Comparison of ENCODE assay signal across 12 mouse cellular contexts in genomic region chr2:93220447-93220846, GRCm38 (mm10). TPM values are rescaled to one million over a fixed set of nuclear protein-coding genes. Genes with fewer than 3 reads are reported as not detected.
DNase-seq lines count a peak whose midpoint lies in the region; ATAC-seq and TF ChIP-seq lines count a peak whose summit lies in the region.
"Had no signal": no experiment of that assay in that cellular context is flagged by ENCODE, and none has a peak within 500 bp of the region (broad histone marks: within the 10 kb centered on the region; RNA-seq: fewer than 3 reads in every experiment).

No protein-coding gene starts in this region.

- no peak overlapping the region for H3K4me3 ChIP-seq in heart, embryonic 10.5 days
- H3K4me3 ChIP-seq in lung, embryonic 14.5 days (ENCODE audit: low read depth, low read length), result no peak overlapping the region
- no peak overlapping the region for H3K4me3 ChIP-seq in embryonic fibroblast, embryonic 13.5 days (ENCODE audit: insufficient read depth, low read length)
- H3K4me3 ChIP-seq: limb, embryonic 15.5 days; myocyte had no signal

- peaks cover 32% of the 10 kb centered on the region for H3K36me3 ChIP-seq in heart, embryonic 10.5 days
- H3K36me3 ChIP-seq in lung, embryonic 14.5 days (ENCODE audit: insufficient read depth), result 0 out of 2 replicates have a peak, but pooled peaks cover 5% of the 10 kb centered on the region
- H3K36me3 ChIP-seq: G1E; limb, embryonic 15.5 days had no signal

- no peak overlapping the region for H3K9ac ChIP-seq in lung, embryonic 14.5 days
- H3K9ac ChIP-seq: limb, embryonic 15.5 days had no signal

- H3K27ac ChIP-seq in heart, embryonic 10.5 days, result peak overlapping the region; percentile 12; the same call in 1 of the 2 replicates
- H3K27ac ChIP-seq in lung, embryonic 14.5 days (ENCODE audit: low read depth), result no peak overlapping the region
- H3K27ac ChIP-seq in embryonic fibroblast, embryonic 13.5 days (ENCODE audit: insufficient read depth, low read length), result no peak overlapping the region
- H3K27ac ChIP-seq: limb, embryonic 15.5 days had no signal

- peak; percentile 48 for TF ChIP-seq CTCF in lung, embryonic 14.5 days (IDR thresholded peaks at IDR 0.05; ENCODE audit: low read depth)
- peak; percentile 37; the same call in 1 of the 2 replicates for TF ChIP-seq CTCF in embryonic fibroblast, embryonic 13.5 days (IDR thresholded peaks at IDR 0.05; ENCODE audit: borderline replicate concordance, insufficient read depth, low read length)

- WGBS in heart, embryonic 10.5 days, result 65% methylated on average over 5 of the region's 5 CpGs
- WGBS in lung, embryonic 14.5 days, result 64% methylated on average over 5 of the region's 5 CpGs

- no peak overlapping the region for H3K4me2 ChIP-seq in lung, embryonic 14.5 days
- H3K4me2 ChIP-seq: limb, embryonic 15.5 days had no signal

- no peaks in the 10 kb centered on the region for H3K27me3 ChIP-seq in heart, embryonic 10.5 days (ENCODE audit: insufficient read depth, poor library complexity, severe bottlenecking)
- no peaks in the 10 kb centered on the region for H3K27me3 ChIP-seq in lung, embryonic 14.5 days (ENCODE audit: insufficient read depth, low read length)

- ATAC-seq in lung, embryonic 14.5 days (ENCODE audit: insufficient read depth), result no peak

- TF ChIP-seq POLR2A in embryonic fibroblast, embryonic 13.5 days (IDR thresholded peaks at IDR 0.05; ENCODE audit: low read depth, low read length), result no peak

- DNase-seq in heart, embryonic 10.5 days (ENCODE audit: low spot score), result no peak
- DNase-seq in heart, postnatal 4 days, result no peak
- DNase-seq in lung, embryonic 14.5 days, result peak; percentile 31
- DNase-seq in lung, postnatal 36 days, result no peak
- peak; percentile 25 for DNase-seq in ZHBTc4 (ENCODE audit: low read depth, low spot score)
- DNase-seq in natural killer cell, adult 2 months (ENCODE audit: low spot score in 2 of 2), result no peak
- DNase-seq: gastrocnemius, postnatal 14 days; right cerebral cortex, postnatal 25 days had no signal

- H3K9me3 ChIP-seq in heart, embryonic 10.5 days, result no peaks in the 10 kb centered on the region
- H3K9me3 ChIP-seq in lung, embryonic 14.5 days (ENCODE audit: low read depth, low read length), result no peaks in the 10 kb centered on the region
- H3K9me3 ChIP-seq: G1E; limb, embryonic 15.5 days had no signal

- peaks cover 35% of the 10 kb centered on the region for H3K4me1 ChIP-seq in heart, embryonic 10.5 days
- peaks cover 12% of the 10 kb centered on the region for H3K4me1 ChIP-seq in lung, embryonic 14.5 days (ENCODE audit: insufficient read depth)
- 0 out of 2 replicates have a peak, but pooled peaks cover 6% of the 10 kb centered on the region for H3K4me1 ChIP-seq in embryonic fibroblast, embryonic 13.5 days (ENCODE audit: control insufficient read depth, insufficient read depth, low read length)

RNA-seq across cellular contexts. Expression of gene Trp53i11, which starts 33.1 kb away (rescaled TPM):
- 22.5 and 24.2 TPM in 2 replicates for polyA plus RNA-seq in heart, embryonic 10.5 days (2016; fragmentation: Nextera tagmentation; extraction: Ambion mirVana)
- total RNA-seq in heart, postnatal 4 days (2021), result 10 to 100 TPM; 79.0 to 82.5 TPM
- polyA plus RNA-seq in lung, embryonic 14.5 days (2014; fragmentation: Nextera tagmentation; extraction: Ambion mirVana), result 46.7 and 51.1 TPM in 2 replicates
- polyA plus RNA-seq in embryonic fibroblast, embryonic 13.5 days (2011; ENCODE audit: insufficient read length, low read depth, missing spikeins), result 8.9 and 9.0 TPM in 2 replicates
- total RNA-seq: G1E had no signal
- polyA plus RNA-seq: G1E had no signal

Comparison
In these comparisons a context has a peak if more than half of its experiments do, and no peak if none do; other contexts are left out.
1. DNase-seq: peak in lung, embryonic 14.5 days (single experiment) and ZHBTc4 (single experiment); none in heart, embryonic 10.5 days (single experiment), heart, postnatal 4 days (single experiment), lung, postnatal 36 days (single experiment) and natural killer cell, adult 2 months (0 of 2).